Mouse (Mus musculus): ENCODE measurements at regions not wholly inside any gene's neighbourhood (a gene's known extent, or its start where the extent isn't known, plus 50 kb on each side); places are given as distances from the start of the nearest gene placed in this dataset.

DNA sequence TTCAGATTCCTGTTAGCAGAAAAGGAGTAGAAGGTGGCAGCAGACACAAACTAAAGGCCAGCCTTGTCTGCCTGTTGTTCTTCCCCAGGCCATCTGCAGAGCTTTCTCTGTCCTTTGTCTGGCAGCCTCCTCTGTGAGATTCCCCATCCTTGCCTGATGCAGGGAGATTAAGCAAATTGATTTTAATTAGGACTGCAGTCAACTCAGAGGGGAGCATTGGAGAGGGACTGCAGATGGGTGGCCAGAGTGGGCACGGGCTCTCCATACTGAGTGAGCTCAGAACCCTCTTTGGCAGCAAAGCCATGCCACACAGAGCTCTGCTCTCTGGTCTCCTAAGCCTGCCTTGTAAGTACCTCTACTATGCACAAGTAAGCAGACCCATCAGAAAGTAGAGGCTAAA lies 158.5 kb downstream of the Maf start:
- in situ Hi-C loops (cut with MboI) = no loop called here

DNA sequence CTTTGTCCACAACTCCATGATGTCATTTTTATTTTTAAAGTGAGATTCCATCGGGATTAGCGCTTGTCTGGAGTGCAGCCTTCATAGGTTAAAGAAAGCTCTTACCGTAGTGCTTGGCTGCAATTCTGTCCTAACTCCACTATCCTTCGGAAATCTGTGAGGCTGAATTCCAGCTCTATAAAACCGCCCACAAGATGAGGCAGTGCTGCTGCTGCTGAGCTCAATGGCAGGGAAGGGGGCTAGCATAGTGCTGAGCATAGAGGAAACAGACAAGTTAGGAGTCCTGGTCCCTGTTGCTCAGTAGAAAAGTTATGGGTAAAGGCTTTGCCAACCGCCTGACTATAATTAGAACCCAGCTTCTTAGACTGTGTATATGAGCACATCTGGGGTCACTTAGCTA lies 163.5 kb downstream of the Maf start:
- in situ Hi-C loops (cut with MboI) = no loop called here

DNA sequence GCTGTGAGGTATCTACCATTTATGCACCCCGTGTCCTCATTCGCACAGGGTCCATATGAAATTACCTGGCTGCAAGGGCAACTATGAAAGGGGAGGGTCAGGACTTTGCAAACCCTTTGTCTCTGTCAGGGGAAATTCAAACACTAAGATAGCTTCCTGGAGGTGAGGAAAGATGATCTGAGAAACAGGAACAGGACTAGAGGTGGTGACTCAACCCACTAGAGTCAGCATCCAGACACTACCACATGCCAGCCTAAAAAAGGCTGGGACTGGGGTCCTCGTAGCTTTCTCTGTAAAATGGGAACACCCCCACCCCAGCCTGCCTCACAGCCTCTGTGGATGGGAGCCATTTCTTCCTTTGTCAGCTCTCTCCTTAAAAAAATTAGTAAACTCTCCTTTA lies 164.7 kb downstream of the Maf start:
- in situ Hi-C loops (cut with MboI) = no loop called here

DNA sequence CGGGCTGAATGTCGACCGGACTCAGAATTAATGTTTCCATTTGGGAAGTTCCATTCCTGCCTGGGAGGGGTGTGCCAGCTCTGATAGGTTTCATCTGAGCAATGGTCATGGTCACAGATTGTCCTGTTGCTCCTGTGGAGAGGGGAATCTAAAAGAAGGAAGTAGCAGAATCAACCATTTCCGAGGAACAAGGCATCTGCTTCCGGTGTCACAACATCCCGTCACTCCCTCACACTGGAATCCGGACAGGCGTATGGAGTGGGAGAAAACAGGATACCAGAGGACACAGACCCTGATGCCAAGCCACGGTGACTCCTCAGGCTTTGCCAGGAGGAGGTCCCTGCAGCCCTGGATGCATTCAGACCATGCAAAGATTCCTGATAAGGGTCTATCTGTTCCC lies 168.0 kb downstream of the Maf start:
- in situ Hi-C loops (cut with MboI) = no loop called here

DNA sequence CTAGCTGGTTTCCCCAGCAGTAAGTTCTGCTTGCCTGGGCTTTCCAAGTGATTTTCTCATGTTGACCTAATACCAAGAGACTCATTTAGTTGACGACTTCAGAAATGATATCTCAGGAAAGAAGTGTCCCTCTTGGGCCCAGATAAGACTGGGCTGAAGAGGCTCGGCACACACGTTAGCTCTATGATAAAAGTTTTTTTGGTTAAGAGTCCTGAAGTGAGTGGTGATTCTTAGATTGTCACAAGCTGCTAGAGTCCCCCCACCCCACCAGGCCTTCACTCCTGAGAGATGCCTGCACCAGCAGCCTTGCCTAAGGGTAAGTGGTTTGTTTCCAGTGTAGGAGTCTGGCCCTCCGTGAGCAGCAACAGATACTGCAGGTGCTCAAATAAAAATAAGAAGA lies 169.4 kb downstream of the Maf start:
- in situ Hi-C loops (cut with MboI) = no loop called here

DNA sequence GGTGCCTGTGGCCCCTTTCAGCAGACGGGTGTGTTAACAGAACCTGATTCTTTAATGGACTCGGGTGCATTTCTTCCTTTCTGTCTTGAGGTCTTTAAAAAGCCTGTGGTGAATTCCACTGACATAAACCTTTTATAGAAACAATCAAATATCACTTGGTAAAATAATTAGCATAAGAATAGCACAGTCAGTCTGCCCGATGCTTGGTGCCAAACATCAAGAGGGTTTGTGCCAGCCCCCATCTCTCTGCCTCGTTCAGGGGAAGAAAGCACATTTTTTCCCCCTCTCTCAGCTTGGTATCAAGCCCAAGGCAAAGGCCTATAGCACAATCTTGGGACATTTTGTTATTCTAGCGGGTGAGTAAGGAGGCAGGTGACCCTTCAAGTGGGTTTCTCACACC lies 169.8 kb downstream of the Maf start:
- in situ Hi-C loops (cut with MboI) = no loop called here

DNA sequence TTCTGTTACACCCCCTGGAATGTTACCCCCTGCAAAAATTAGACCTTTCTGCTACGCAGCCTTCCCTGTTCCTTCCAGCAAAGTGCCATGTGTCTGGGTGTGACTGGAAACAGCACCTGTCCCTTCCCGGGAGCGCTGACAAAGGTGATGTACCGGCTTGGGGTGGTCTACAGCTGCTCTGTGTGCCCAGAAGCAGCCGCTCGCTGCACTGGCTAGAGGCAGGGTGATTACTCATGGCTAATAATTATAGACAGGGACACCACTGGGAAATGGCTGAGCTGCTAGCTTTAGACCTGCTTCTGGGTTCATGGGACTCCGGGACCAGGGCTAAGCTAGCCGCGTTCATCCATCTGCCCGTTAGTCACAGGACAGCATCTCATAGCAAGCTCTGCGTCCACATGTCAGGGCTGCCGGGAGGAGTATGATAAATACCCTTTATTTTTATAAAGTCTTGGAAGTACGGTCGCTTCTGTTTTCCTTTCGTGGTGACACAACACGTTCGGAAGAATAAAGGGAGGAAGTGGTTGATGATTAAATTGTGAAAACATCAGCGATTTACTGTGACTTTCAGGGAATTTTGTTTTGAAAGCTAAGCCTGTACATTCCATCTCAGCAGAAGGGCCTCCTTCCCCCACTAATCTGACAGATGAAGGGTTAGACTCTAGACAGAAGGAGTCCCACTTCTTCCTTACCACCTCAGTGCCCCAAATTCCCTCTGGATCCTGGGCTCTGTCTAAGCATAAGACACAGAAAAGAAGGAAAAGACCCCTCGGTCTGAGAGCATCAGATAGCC lies 170.8 kb downstream of the Maf start:
- in situ Hi-C loops (cut with MboI) = no loop called here

DNA sequence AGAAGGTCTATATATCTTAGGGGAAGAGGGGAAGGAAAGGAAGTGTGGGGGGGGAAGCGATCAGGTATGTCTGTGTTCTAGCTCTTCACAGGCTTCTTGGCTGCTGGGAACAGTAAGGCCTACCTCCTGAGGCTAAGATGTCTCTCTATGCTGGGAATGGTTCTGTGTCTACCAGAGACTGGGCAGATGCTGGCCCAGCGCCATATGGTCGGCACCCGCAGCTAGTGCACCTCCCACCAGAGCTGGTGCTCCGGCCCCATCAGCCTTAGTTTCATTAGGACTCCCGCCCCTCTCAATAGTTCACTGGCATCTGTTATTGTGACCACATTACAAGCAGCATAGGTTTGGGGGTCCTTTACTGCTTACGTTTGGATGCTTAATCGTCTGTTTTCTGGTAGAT lies 171.6 kb downstream of the Maf start:
- in situ Hi-C loops (cut with MboI) = no loop called here

DNA sequence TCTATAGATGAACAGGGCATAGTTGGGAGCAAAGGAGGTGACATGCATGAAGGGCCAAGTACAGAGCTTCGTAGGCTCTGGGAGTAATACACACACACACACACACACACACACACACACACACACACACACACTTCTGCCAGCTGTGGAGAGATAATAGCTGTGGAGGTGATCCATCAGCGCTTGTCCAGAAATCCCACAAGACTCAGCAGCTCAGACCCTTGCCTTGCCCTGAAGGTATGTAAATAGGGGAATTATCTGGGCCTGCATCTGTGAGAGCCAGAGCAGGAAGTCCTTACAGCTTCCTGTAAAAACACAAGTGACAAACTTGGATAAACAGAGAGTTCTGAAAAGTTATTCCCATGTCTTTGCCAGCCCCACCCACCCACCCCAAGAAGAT lies 173.6 kb downstream of the Maf start:
- in situ Hi-C loops (cut with MboI) = no loop called here

DNA sequence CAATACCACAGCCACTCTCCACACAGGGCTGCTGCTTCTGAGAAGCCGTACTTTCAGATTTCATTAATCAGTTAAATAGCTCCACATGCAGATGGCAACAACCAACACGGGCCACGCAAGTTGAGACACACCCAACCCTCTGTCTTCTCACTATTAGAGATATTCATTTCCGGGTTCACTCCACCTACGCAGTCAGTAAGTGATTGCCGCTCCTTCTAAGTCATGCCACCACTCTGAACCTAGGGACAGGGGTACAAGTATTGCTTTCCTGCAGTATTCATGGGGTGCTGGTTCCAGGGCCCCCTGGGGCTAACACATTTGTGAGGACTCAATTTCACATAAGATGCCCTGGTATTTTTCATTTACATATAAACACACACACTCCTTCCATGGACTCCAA lies 176.3 kb downstream of the Maf start:
- in situ Hi-C loops (cut with MboI) = no loop called here

DNA sequence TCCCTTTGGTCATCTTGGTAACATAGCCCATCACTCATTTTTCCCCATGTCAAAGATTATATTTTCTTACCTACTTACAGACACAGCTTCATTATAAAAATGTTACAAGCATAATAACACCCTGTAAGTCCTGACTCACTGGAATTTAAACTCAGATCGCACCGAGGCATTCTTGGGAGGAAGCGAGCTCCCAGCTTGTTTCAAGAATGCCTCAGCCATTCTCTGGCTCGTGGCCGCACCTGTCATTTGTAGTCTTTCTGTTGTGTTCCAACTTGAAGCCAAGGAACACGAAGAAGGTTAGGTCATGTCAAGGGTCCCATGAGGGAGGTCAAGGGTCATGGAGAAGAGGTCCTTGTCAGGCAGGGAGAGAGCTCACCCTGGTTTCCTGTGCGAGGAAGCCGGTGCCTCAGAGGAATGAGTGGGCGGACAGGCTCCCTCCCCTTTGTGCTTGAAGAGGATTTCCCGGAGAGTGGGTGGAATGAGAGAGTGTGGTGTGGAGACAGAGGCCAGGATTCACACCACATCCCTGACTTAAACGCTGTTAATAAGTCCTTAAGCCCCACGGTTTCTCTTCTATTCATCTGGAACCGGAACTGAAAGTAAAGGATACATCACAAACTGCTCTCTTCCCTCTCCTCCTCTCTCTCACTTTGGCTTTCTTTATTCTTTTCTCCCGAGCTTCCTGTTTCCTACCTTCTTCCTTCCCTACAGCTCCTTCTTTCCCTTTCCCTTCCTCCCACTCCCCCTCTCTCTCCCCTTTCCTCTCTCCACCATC lies 177.8 kb downstream of the Maf start:
- in situ Hi-C loops (cut with MboI) = no loop called here

DNA sequence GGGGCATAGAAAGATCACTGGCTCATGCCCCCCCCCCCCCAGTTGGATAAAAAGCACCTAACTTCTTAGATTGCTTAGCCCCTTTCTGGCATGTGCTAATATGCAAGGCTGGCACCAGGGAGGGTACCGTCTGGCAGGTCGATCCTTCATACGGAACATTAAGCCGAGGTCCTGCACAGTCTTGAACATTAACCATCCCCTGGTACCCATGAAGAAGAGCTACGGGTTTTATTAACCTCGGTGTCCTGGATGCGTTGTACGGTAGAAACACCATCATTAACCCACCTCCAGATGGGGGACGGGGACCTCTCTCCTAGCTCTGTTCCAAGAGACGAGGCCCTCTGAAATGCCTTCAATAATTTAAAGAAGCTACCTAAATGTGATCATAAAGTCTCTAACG lies 178.7 kb downstream of the Maf start:
- in situ Hi-C loops (cut with MboI) = no loop called here

DNA sequence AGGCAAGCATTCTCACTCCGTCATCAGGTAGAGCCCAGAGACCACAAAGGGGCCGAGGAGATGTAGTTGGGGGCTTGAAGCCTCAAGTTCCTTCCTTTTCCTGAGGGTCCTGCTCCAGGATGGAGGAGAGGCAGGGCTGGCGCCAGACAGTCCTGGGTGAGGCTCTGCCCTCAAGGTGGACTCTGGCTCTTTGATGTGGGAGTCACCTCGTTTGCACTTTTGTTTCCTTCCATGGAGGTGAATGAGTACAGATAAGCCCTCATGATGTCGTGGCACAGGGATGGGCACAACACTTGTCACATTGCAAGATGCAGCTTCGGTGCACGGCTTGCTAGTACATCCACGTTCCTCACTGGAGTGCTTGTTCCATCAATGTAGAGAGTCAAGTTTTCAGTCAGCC lies 182.4 kb downstream of the Maf start:
- in situ Hi-C loops (cut with MboI) = no loop called here

DNA sequence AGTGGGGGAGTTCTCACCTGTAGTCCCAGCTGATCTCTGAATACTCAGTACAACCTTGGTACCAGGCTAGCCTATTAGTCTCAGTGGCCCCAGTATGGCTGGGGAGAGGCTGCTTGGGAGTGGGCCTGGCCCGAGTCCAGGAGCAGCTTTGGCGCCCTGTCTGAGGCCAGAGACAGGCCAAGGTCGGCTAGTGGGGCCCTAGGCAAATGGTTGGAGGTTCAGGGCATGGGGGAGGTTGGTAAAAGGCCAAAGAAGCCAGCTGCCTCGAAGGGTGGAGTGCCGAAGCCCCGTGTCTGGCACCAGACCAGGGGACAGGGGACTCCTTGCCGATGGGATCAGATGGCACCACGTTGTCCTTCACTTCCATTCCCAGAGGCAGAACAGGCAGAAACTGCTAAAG lies 182.9 kb downstream of the Maf start:
- in situ Hi-C loops (cut with MboI) = no loop called here

DNA sequence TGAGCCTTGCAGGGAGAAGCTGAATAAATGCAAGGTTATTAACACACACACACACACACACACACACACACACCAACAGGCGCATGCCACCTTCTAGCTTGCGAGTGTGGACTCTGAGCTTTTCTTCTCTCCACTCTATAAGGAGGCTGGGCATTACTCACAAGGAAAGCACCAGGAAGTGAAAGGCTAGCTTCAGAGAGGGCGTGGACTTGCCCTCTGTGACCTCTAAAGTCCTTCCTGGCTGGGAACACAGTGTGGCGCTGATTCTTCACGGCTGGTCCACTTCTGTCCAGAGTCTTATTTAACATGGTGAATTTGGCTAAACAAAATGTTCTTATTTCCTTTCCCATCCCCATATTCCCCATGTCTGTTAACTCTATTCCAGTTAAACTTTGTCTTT lies 185.1 kb downstream of the Maf start:
- in situ Hi-C loops (cut with MboI) = no loop called here

DNA sequence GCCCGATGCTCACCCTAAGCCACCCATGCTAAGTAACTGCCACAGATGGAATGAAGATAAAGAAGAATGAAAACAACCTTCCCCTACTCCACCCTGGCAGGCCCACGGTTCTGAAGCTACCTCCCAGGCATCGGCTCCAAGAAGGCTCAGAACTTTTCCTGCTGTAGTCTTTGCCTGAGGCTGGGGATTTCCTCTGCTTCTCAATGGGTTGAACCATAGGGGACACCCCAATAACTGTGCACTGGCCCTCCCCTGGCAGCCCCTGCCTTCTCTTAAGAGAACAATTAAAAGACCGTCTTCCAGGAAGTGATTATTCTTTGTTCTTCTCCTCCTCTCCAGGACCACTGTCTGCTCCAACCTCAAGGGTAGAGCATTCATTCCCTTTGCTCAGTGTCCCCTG lies 191.9 kb downstream of the Maf start:
- in situ Hi-C loops (cut with MboI) = no loop called here

DNA sequence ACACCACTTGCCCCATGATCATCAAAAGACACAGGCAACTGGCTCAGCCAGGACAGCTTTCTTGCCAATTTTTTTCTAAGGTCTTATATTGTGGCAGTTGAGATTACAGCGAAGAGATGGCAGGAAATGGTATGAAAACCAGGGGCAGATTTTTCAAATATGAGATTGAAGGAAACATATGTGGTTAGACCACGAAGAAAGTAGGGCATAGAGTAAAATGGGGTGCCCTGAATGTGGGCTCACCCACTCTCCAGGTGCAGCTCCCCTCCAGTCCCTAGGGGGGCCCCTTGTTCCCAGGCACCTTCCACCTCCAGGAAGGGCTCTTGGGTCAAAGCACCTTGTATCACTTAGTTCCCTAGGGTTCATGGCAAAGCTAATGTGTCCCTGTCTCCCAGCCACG lies 193.1 kb downstream of the Maf start:
- in situ Hi-C loops (cut with MboI) = no loop called here

DNA sequence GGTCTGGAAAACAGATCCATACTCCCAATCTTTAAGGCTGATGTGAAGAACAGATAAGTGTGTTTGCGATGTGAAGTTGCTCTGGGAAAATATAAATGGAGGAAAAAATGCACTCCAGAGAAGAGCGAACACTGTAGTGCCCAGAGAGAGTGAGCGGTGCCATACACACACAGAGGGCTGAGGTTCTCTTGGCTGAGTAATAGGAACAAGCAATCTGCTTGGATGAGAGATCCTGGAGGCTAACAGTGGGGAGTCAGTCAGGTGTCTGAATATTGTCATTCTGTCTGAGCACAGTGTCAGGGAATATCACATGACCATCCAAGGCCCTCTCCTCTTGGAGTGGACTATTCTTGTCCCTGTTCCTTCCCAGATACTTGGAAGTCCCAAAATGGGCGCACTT lies 200.4 kb downstream of the Maf start:
- in situ Hi-C loops (cut with MboI) = no loop called here

DNA sequence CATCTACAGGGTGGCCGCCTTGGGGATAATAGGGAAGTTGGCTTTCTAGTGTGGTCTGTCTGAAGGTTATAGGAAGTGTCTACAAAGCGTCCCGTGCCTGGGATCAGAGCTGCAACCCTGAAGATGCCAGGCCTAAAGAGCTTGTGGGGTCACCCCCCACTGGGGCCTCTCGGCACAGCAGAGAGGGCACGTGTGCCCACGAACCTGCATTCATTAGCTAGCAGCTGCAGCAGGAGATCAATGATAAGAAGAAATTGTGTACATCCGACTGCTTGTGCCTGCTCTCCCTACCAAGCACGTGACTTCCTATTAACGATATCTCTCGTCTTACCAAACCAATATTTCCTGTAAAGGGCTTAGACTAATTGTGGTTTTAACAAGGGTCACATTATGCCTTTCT lies 200.9 kb downstream of the Maf start:
- in situ Hi-C loops (cut with MboI) = no loop called here

DNA sequence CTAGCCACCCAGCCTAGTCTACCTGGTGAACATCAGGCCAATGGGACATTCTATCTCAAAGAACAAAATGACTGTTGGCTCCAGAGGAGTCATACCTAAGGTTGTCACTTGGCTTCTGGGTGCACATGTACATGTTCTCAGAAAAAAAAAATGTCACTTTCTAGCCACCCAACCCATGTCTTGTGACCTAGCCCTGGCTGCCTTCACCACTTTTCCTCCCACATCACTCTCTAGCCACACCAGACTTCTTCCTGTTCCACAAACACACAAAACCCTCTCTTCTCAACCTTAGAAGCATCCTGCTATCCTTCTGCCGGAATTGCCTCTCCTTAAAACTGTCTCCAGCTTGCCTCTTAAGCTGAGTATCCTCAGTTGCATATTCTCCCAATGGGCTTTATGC lies 211.6 kb downstream of the Maf start:
- in situ Hi-C loops (cut with MboI) = no loop called here

DNA sequence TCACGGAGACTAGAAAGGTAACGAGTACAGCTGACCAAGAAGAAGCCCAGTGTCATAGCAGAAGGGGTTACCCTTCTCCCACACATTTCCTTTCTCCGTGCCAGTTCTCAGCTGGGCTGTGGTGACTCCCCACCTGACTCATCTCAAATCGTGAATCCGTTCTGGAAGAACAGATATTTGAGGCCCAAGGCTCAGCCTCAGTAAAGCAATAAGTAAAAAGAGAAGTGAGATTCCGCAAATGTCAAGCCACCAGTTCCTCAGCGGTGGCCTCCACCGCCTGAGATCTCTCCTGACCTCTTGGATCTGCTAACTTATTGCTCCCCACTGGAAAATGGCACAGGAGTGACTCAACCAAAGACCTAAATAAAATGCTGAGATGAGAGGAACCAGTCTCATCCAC lies 213.2 kb downstream of the Maf start:
- in situ Hi-C loops (cut with MboI) = no loop called here

DNA sequence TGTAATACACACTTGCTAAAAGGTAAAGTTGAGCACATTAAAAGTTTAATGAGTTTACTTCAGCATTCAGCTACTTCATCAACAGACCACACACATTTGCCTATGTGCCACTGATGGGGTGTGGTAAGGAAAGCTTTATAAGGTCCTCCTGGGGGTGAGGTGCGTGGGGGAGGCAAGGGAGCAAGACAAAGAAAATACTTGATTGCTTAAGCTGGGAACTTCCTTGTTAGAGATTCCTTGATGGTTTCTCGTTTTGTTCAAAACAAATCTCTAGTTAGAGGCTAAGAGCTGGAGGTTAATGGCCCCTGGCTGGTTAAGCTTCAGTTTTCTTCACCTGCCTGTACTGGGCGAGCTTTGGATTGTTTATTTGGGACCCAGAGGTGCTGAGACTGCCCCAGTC lies 220.7 kb downstream of the Maf start:
- in situ Hi-C loops (cut with MboI) = no loop called here

DNA sequence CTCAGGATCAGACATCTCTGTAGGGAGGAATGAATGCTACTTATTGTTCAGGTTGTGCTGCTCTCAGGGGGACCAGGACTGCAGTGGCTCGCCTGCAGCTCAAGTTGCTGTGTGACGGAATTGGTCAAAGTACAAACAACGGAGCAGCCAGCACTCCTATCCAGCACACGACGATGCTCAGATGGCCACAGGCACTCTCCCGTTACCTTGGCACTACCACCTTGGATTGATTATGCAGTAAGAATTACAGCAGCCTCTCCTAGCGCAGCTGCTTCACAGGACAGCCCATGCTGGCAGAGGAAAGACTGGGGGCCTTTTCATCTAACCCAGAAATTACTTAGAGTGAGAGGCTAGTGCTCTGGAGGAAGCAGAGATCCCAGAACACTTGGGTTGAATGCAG lies 226.5 kb downstream of the Maf start:
- in situ Hi-C loops (cut with MboI) = no loop called here

Data from mature B cell (primary cell).